Mouse (Mus musculus) T-helper 17 cell (primary cell): Measurements from ENCODE around the gene Gstcd.

ENCODE experiments used
- in situ Hi-C, 2 experiments: fragments of 300-600 bp; cut with MboI, MseI; formaldehyde crosslinking; loops; 1 replicate in 1 of 2; 2 replicates in 1 of 2; pipeline ENCODE4 v1.15.1; 2025; ENCODE audit warnings: high pct_unique_total_duplicates in 2 of 2

The Gstcd gene

DNA sequence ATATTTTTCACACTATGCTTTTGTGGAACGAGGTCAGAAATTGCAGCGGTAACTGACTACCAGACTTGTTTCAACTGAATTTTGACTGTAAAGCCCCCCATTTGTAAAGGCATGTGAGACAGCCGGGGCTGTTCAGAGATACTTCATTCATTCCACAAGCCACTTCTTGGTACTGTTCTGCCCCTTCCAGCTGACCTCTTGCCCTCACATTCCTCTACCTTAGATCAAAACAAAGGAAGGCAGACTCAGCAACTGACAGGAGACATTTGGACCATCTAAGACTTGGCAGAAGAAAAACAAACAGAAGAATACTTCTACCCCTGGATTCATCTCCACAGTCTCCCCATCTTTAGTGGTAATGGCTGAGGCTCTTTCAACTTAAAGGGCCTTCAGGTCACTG is 147.2 kb downstream of the Gstcd start:
- in situ Hi-C loops = no loop called here

DNA sequence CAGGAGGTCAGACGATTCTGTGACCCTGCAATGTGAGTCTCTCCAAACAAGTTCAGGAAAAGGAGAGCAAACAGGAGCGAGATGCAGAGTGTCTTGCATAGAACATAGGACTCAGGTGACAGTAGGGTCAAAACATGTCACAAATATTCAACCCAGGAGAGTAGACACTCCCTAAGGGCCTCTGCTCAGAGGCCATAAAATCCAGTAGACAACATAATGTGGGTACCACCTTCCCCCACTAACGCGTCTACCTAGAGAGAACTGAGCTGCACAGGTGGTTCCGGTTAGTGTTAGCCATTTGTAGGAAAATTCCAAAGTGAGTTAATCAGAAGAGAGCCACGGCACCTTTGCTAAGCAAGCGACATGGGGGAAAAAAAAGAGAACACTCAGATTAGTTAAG is 147.6 kb downstream of the Gstcd start:
- in situ Hi-C loops = no loop called here

GRCm38 (mm10) chr3:132942778-132943177 is 149.1 kb downstream of the Gstcd start:
- in situ Hi-C loops = no loop called here

GRCm38 (mm10) chr3:132940181-132940990 is 151.4 kb downstream of the Gstcd start:
- in situ Hi-C loops = no loop called here

DNA sequence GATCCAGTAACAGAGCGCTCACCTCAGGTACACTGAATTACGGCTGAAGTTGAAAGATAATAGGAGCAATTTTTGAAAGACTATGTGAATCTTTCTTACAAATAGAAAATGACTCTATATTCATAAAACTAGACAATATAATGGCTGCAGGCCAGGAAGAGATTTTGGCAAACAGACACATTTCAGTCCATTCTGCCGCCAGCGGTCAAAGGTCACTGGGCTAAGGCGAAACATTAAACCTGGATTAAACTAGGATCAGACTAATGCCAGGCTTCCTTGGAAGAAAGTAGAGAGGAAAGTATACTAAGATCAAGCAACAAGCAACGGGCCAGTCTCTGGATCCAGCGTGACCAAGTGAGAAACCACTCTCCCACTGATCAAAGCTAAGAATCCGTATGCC is 152.8 kb downstream of the Gstcd start:
- in situ Hi-C loops = no loop called here

DNA sequence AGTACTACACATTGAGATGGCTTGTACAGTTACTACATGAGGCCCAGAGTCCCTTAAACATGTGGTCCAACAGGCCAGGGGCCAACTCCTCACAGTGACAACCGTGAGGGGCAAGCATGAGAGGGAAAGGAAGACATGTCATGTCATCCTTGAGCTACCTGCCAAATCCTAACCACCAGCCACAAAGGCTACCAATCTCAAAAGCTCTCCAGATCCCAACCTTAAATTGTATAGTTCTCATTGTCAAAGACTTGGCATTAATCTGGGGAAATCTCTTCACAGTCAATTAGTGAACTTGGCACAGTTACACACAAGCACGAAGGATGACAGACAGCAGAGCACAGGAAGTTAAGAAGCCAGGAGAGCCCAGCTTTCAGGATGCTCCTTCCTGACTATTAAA is 157.2 kb downstream of the Gstcd start:
- in situ Hi-C loops = no loop called here
